Mouse (Mus musculus) large intestine, adult 2 months (tissue): ENCODE measurements around the gene Wnt5b. TPM values are rescaled to one million over a fixed set of nuclear protein-coding genes. Genes with fewer than 3 reads are reported as not detected.
A peak's percentile ranks its signal among the peaks of the same experiment; 100 is the strongest.
"Not testable (repeated sequence)": the region's sequence is repeated elsewhere in the genome, so short reads cannot be mapped to it uniquely, and the experiment has no call there.

Experiments
- DNase-seq: peaks from one replicate; pipeline ENCODE4 v3.0.0-alpha.2; 2012; ENCODE audit warnings: low read depth, low spot score
- WGBS: fragments of 180-500 bp; shearing (Covaris S2); methylation state at CpG from one replicate; pipeline ENCODE4 v1.1.7; 2018; 5-methylcytosine and 5-hydroxymethylcytosine counted together
- polyA plus RNA-seq: library from polyadenylated mRNA; depleted of rRNA; stranded (reverse); fragments of >200 nt; gene quantifications from 2 replicates; pipeline ENCODE4 v1.2.3, GENCODE M21; 2012

The Wnt5b gene
- polyA plus RNA-seq, 1 experiment = 1.1 TPM

GRCm38 (mm10) chr6:119467785-119468059 lies 76.4 kb downstream of the Wnt5b start:
- WGBS = 70% methylated on average over 2 of the region's 2 CpGs
- no peak for DNase-seq

GRCm38 (mm10) chr6:119466921-119467784 lies 77.0 kb downstream of the Wnt5b start:
- WGBS = 48% methylated on average over 10 of the region's 10 CpGs
- no peak for DNase-seq

- WGBS = 95% methylated on average over 1 of the region's 1 CpGs
- DNase-seq = no peak
These were observed 78.0 kb downstream of the Wnt5b start for GRCm38 (mm10) chr6:119466161-119466560.

GRCm38 (mm10) chr6:119460391-119460790 lies 83.8 kb downstream of the Wnt5b start:
- DNase-seq = no peak
- WGBS = 79% methylated on average over 5 of the region's 5 CpGs

GRCm38 (mm10) chr6:119459041-119459440 lies 85.1 kb downstream of the Wnt5b start:
- no peak for DNase-seq
- 41% methylated on average over 4 of the region's 4 CpGs for WGBS

GRCm38 (mm10) chr6:119458166-119458565 lies 86.0 kb downstream of the Wnt5b start:
- WGBS = 72% methylated on average over 8 of the region's 8 CpGs
- no peak for DNase-seq

GRCm38 (mm10) chr6:119451981-119452499 lies 92.1 kb downstream of the Wnt5b start:
- 9% methylated on average over 15 of the region's 15 CpGs for WGBS
- no peak for DNase-seq

GRCm38 (mm10) chr6:119450965-119451943 lies 92.9 kb downstream of the Wnt5b start:
- no peak for DNase-seq
- WGBS = 49% methylated on average over 14 of the region's 14 CpGs

GRCm38 (mm10) chr6:119449060-119449499 lies 95.1 kb downstream of the Wnt5b start:
- WGBS = 2% methylated on average over 23 of the region's 23 CpGs
- DNase-seq = no peak

- DNase-seq = no peak
These were observed 95.7 kb downstream of the Wnt5b start for GRCm38 (mm10) chr6:119448321-119449059.

GRCm38 (mm10) chr6:119445671-119446607 lies 98.2 kb downstream of the Wnt5b start:
- DNase-seq = no peak
- WGBS = 71% methylated on average over 11 of the region's 11 CpGs

More at GRCm38 (mm10) chr6:119448321-119449059, 95.7 kb downstream of the Wnt5b start:
- 21% methylated on average over 18 of the region's 18 CpGs for WGBS

GRCm38 (mm10) chr6:119443742-119444645 lies 100.2 kb downstream of the Wnt5b start:
- WGBS = 13% methylated on average over 12 of the region's 12 CpGs
- DNase-seq = peak; percentile 89

- DNase-seq = not testable (repeated sequence)
- WGBS = 82% methylated on average over 5 of the region's 5 CpGs
These were observed 101.4 kb downstream of the Wnt5b start for GRCm38 (mm10) chr6:119442729-119443128.

GRCm38 (mm10) chr6:119437894-119438761 lies 106.0 kb downstream of the Wnt5b start:
- WGBS = 59% methylated on average over 8 of the region's 8 CpGs
- DNase-seq = no peak

- no peak for DNase-seq
- 82% methylated on average over 4 of the region's 4 CpGs for WGBS
These were observed 109.8 kb downstream of the Wnt5b start for GRCm38 (mm10) chr6:119434394-119434793.

- 70% methylated on average over 6 of the region's 6 CpGs for WGBS
- DNase-seq = no peak
These were observed 112.3 kb downstream of the Wnt5b start for GRCm38 (mm10) chr6:119431751-119432324.
